In genomic region chr11:58193860-58194520, GRCm38 (mm10) we compare ENCODE assay signal across 17 mouse cellular contexts. TPM values are rescaled to one million over a fixed set of nuclear protein-coding genes. Genes with fewer than 3 reads are reported as not detected.
DNase-seq lines count a peak whose midpoint lies in the region; ATAC-seq and TF ChIP-seq lines count a peak whose summit lies in the region.
"Had no signal": no experiment of that assay in that cellular context is flagged by ENCODE, and none has a peak within 500 bp of the region (broad histone marks: within the 10 kb centered on the region; RNA-seq: fewer than 3 reads in every experiment).

No protein-coding gene starts in this region.

- no peaks in the 10 kb centered on the region for H3K27me3 ChIP-seq in heart, postnatal 0 days (ENCODE audit: control insufficient read depth, insufficient read depth, low read length)
- no peaks in the 10 kb centered on the region for H3K27me3 ChIP-seq in lung, postnatal 0 days (replicated peaks; ENCODE audit: insufficient read depth, low read length)
- peaks cover 5% of the 10 kb centered on the region for H3K27me3 ChIP-seq in myocyte (ENCODE audit: control insufficient read depth, insufficient read depth, insufficient read length)
- H3K27me3 ChIP-seq: CH12.LX; embryonic facial prominence, embryonic 12.5 days; hindbrain, embryonic 13.5 days; liver, embryonic 12.5 days had no signal

- peak; percentile 55; the same call in 1 of the 2 replicates for ATAC-seq in heart, postnatal 0 days (ENCODE audit: insufficient read depth, low read depth)
- peak; percentile 38 for ATAC-seq in lung, postnatal 0 days
- ATAC-seq: liver, embryonic 12.5 days had no signal

- H3K4me1 ChIP-seq in heart, postnatal 0 days (ENCODE audit: control insufficient read depth, insufficient read depth), result peaks cover 18% of the 10 kb centered on the region
- H3K4me1 ChIP-seq in lung, postnatal 0 days (ENCODE audit: insufficient read depth, low read depth, low read length), result no peaks in the 10 kb centered on the region
- peaks cover 3% of the 10 kb centered on the region for H3K4me1 ChIP-seq in lung, adult 2 months (ENCODE audit: control insufficient read depth, insufficient read depth, low read length)

- TF ChIP-seq EP300 in heart, postnatal 0 days (IDR thresholded peaks at IDR 0.05; ENCODE audit: low read depth), result no peak
- no peak for TF ChIP-seq EP300 in lung, postnatal 0 days (IDR thresholded peaks at IDR 0.05)

- 33% methylated on average over 4 of the region's 4 CpGs for WGBS in heart, postnatal 0 days
- 31% methylated on average over 4 of the region's 4 CpGs for WGBS in lung, postnatal 0 days
- 41% methylated on average over 4 of the region's 4 CpGs for WGBS in lung, adult 2 months

- H3K9me3 ChIP-seq in heart, postnatal 0 days (replicated peaks; ENCODE audit: control insufficient read depth, low read length), result no peaks in the 10 kb centered on the region
- H3K9me3 ChIP-seq in lung, postnatal 0 days (ENCODE audit: low read length), result no peaks in the 10 kb centered on the region
- H3K9me3 ChIP-seq: embryonic facial prominence, embryonic 12.5 days; forebrain, embryonic 10.5 days; hindbrain, embryonic 13.5 days; liver, embryonic 12.5 days had no signal

- no peak for TF ChIP-seq CTCF in gastrocnemius, adult 2 months (IDR thresholded peaks at IDR 0.05)
- no peak for TF ChIP-seq CTCF in heart, postnatal 0 days (IDR thresholded peaks at IDR 0.05; ENCODE audit: low read depth)
- no peak for TF ChIP-seq CTCF in lung, postnatal 0 days (IDR thresholded peaks at IDR 0.05)
- no peak for TF ChIP-seq CTCF in lung, adult 2 months (IDR thresholded peaks at IDR 0.05; ENCODE audit: insufficient read depth, low read length)

- H3K27ac ChIP-seq in gastrocnemius, adult 2 months, result peak overlapping the region; percentile 78
- peak overlapping the region; percentile 78 for H3K27ac ChIP-seq in heart, postnatal 0 days (ENCODE audit: low read depth)
- H3K27ac ChIP-seq in lung, postnatal 0 days (ENCODE audit: low read length), result no peak overlapping the region
- H3K27ac ChIP-seq: embryonic facial prominence, embryonic 12.5 days; forebrain, embryonic 10.5 days; hindbrain, embryonic 13.5 days; liver, embryonic 12.5 days had no signal

- no peak for TF ChIP-seq POLR2A in lung, adult 2 months (IDR thresholded peaks at IDR 0.05; ENCODE audit: borderline replicate concordance, extremely low read depth, low read depth, low read length)
- TF ChIP-seq POLR2A in myocyte (IDR thresholded peaks at IDR 0.05; ENCODE audit: insufficient read length, low read depth), result no peak

- H3K36me3 ChIP-seq in heart, postnatal 0 days (replicated peaks; ENCODE audit: control insufficient read depth, insufficient read depth, low read length), result no peaks in the 10 kb centered on the region
- no peaks in the 10 kb centered on the region for H3K36me3 ChIP-seq in lung, postnatal 0 days (ENCODE audit: insufficient read depth, low read length)
- H3K36me3 ChIP-seq in myocyte (ENCODE audit: control insufficient read depth, insufficient read depth), result no peaks in the 10 kb centered on the region
- H3K36me3 ChIP-seq: embryonic facial prominence, embryonic 12.5 days; forebrain, embryonic 10.5 days; hindbrain, embryonic 13.5 days; liver, embryonic 12.5 days had no signal

- intact Hi-C loops in gastrocnemius, adult 2 months (cut with DNase I), result loop anchor here (2.0 kb wide), 1 partner anchor 27 kb away; no protein-coding TSS in a partner anchor

- no peak for DNase-seq in gastrocnemius, adult 2 months
- no peak for DNase-seq in gastrocnemius, postnatal 4 days (ENCODE audit: low spot score in 2 of 2)
- no peak for DNase-seq in heart, postnatal 0 days (ENCODE audit: low spot score)
- DNase-seq in heart, adult 8-10 months (ENCODE audit: low spot score), result no peak
- DNase-seq in lung, postnatal 0 days (ENCODE audit: low spot score), result peak; percentile 29
- no peak for DNase-seq in lung, adult 2 months
- DNase-seq in left cerebral cortex, adult 9 months (ENCODE audit: low spot score in 2 of 2), result no peak
- DNase-seq: cerebellum, postnatal 10 days; gastrocnemius, postnatal 14 days; kidney, adult 18-20 months; thymus, postnatal 4 days had no signal

- H3K79me2 ChIP-seq in myocyte (ENCODE audit: control insufficient read depth, insufficient read depth), result no peaks in the 10 kb centered on the region

- H3ac ChIP-seq in myocyte (ENCODE audit: control insufficient read depth, insufficient read length), result no peak overlapping the region

- no peak overlapping the region for H3K9ac ChIP-seq in heart, postnatal 0 days (replicated peaks; ENCODE audit: low read depth, low read length)
- H3K9ac ChIP-seq in lung, postnatal 0 days (replicated peaks; ENCODE audit: low read depth), result no peak overlapping the region
- H3K9ac ChIP-seq: embryonic facial prominence, embryonic 12.5 days; hindbrain, embryonic 13.5 days; liver, embryonic 12.5 days had no signal

- H3K4me2 ChIP-seq in heart, postnatal 0 days (ENCODE audit: low read depth, low read length), result peak overlapping the region; percentile 31; the same call in 1 of the 2 replicates
- no peak overlapping the region for H3K4me2 ChIP-seq in lung, postnatal 0 days (replicated peaks; ENCODE audit: low read depth, low read length)
- H3K4me2 ChIP-seq in myocyte (ENCODE audit: low read depth), result peak overlapping the region; percentile 12
- H3K4me2 ChIP-seq: embryonic facial prominence, embryonic 12.5 days; hindbrain, embryonic 13.5 days; liver, embryonic 12.5 days had no signal

- no peak overlapping the region for H3K4me3 ChIP-seq in gastrocnemius, adult 2 months
- H3K4me3 ChIP-seq in heart, postnatal 0 days (ENCODE audit: low read depth, low read length), result no peak overlapping the region
- H3K4me3 ChIP-seq in lung, postnatal 0 days (ENCODE audit: low read depth, low read length), result no peak overlapping the region
- H3K4me3 ChIP-seq in lung, adult 2 months (replicated peaks; ENCODE audit: extremely low read depth, low read depth, low read length), result no peak overlapping the region
- H3K4me3 ChIP-seq in myocyte, result no peak overlapping the region
- H3K4me3 ChIP-seq: embryonic facial prominence, embryonic 12.5 days; forebrain, embryonic 10.5 days; hindbrain, embryonic 13.5 days; liver, embryonic 12.5 days had no signal

TF ChIP-seq in myocyte, 11 proteins besides CTCF, POLR2A, EP300 and RAD21:
- TF ChIP-seq CEBPB (IDR thresholded peaks at IDR 0.05; ENCODE audit: insufficient read depth, poor library complexity, severe bottlenecking) (no peak), MYOG (IDR thresholded peaks at IDR 0.05; ENCODE audit: control insufficient read depth in 1 of 3, insufficient read depth in 1 of 3, insufficient read length in 2 of 3, low read depth in 2 of 3) (peak in 1 of 3 experiments; percentile 67), E2F4 (IDR thresholded peaks at IDR 0.05; ENCODE audit: insufficient read depth) (no peak), REST (IDR thresholded peaks at IDR 0.05; ENCODE audit: insufficient read depth, insufficient read length) (no peak), MYOD1 (IDR thresholded peaks at IDR 0.05; ENCODE audit: control insufficient read depth in 1 of 3, insufficient read length in 2 of 3, low read depth in 2 of 3) (peak; percentile 45 to 91 (median 77)), POLR2AphosphoS2 (IDR thresholded peaks at IDR 0.05; ENCODE audit: insufficient read length, low read depth) (no peak), USF1 (IDR thresholded peaks at IDR 0.05; ENCODE audit: low read depth) (no peak)

RNA-seq across cellular contexts. Expression of gene Igtp, which starts 5.4 kb away (rescaled TPM):
- total RNA-seq in gastrocnemius, adult 2 months (2021), result 1 to 10 TPM; 6.5 to 9.7 TPM
- 10 to 100 TPM; 15.6 to 17.9 TPM for total RNA-seq in gastrocnemius, postnatal 4 days (2021)
- 7.8 and 9.8 TPM in 2 replicates for total RNA-seq in heart, postnatal 0 days (2014; rRNA removed; ENCODE audit: low replicate concordance)
- 7.0 and 8.0 TPM in 2 replicates for polyA plus RNA-seq in heart, postnatal 0 days (2015; fragmentation: Nextera tagmentation; extraction: Ambion mirVana)
- total RNA-seq in heart, adult 8-10 months (2022), result 10 to 100 TPM in 2 of 4 experiments, 1 to 10 TPM in 2; 8.5 to 10.9 (median 9.5) TPM
- polyA plus RNA-seq in lung, postnatal 0 days (2015; fragmentation: Nextera tagmentation; extraction: Ambion mirVana), result 9.2 and 9.7 TPM in 2 replicates
- 11.6 and 14.7 TPM in 2 replicates for polyA plus RNA-seq in lung, adult 2 months (2012; rRNA removed)
- 3.7 TPM for polyA plus RNA-seq in myocyte (2012; fragmentation: generic; extraction: Trizol)

RNA-seq across cellular contexts. Expression of gene Irgm2, which starts 5.4 kb away (rescaled TPM):
- 10 to 100 TPM in 1 of 2 experiments, 1 to 10 TPM in 1; 8.7 to 14.6 TPM for total RNA-seq in gastrocnemius, adult 2 months (2021)
- 10 to 100 TPM; 13.0 to 13.1 TPM for total RNA-seq in gastrocnemius, postnatal 4 days (2021)
- 7.7 and 8.7 TPM in 2 replicates for total RNA-seq in heart, postnatal 0 days (2014; rRNA removed; ENCODE audit: low replicate concordance)
- polyA plus RNA-seq in heart, postnatal 0 days (2015; fragmentation: Nextera tagmentation; extraction: Ambion mirVana), result 4.6 and 5.2 TPM in 2 replicates
- total RNA-seq in heart, adult 8-10 months (2022), result 10 to 100 TPM; 10.8 to 11.6 (median 11.5) TPM
- polyA plus RNA-seq in lung, postnatal 0 days (2015; fragmentation: Nextera tagmentation; extraction: Ambion mirVana), result 6.9 TPM in 2 replicates
- 13.9 and 16.4 TPM in 2 replicates for polyA plus RNA-seq in lung, adult 2 months (2012; rRNA removed)
- 0.77 TPM for polyA plus RNA-seq in myocyte (2012; fragmentation: generic; extraction: Trizol)

RNA-seq across cellular contexts. Expression of gene Mrpl22, which starts 22.5 kb away (rescaled TPM):
- total RNA-seq in gastrocnemius, adult 2 months (2021), result 10 to 100 TPM; 35.6 to 45.8 TPM
- 10 to 100 TPM; 54.1 to 59.7 TPM for total RNA-seq in gastrocnemius, postnatal 4 days (2021)
- 50.6 and 58.4 TPM in 2 replicates for total RNA-seq in heart, postnatal 0 days (2014; rRNA removed; ENCODE audit: low replicate concordance)
- polyA plus RNA-seq in heart, postnatal 0 days (2015; fragmentation: Nextera tagmentation; extraction: Ambion mirVana), result 124 and 126 TPM in 2 replicates
- 10 to 100 TPM; 45.6 to 62.3 (median 52.4) TPM for total RNA-seq in heart, adult 8-10 months (2022)
- polyA plus RNA-seq in lung, postnatal 0 days (2015; fragmentation: Nextera tagmentation; extraction: Ambion mirVana), result 75.1 and 81.7 TPM in 2 replicates
- polyA plus RNA-seq in lung, adult 2 months (2012; rRNA removed), result 18.4 and 22.6 TPM in 2 replicates
- 95.3 TPM for polyA plus RNA-seq in myocyte (2012; fragmentation: generic; extraction: Trizol)

RNA-seq across cellular contexts. Expression of gene Gemin5, which starts 25.7 kb away (rescaled TPM):
- 10 to 100 TPM in 1 of 2 experiments, 1 to 10 TPM in 1; 8.7 to 10.9 TPM for total RNA-seq in gastrocnemius, adult 2 months (2021)
- total RNA-seq in gastrocnemius, postnatal 4 days (2021), result 10 to 100 TPM; 14.8 to 15.3 TPM
- total RNA-seq in heart, postnatal 0 days (2014; rRNA removed; ENCODE audit: low replicate concordance), result 15.7 and 16.4 TPM in 2 replicates
- 5.7 and 6.1 TPM in 2 replicates for polyA plus RNA-seq in heart, postnatal 0 days (2015; fragmentation: Nextera tagmentation; extraction: Ambion mirVana)
- total RNA-seq in heart, adult 8-10 months (2022), result 1 to 10 TPM; 8.8 to 9.6 (median 9.2) TPM
- polyA plus RNA-seq in lung, postnatal 0 days (2015; fragmentation: Nextera tagmentation; extraction: Ambion mirVana), result 4.3 and 6.2 TPM in 2 replicates
- polyA plus RNA-seq in lung, adult 2 months (2012; rRNA removed), result 5.5 and 5.7 TPM in 2 replicates
- polyA plus RNA-seq in myocyte (2012; fragmentation: generic; extraction: Trizol), result 18.7 TPM
